Mouse (Mus musculus): ENCODE results near the gene Sgk2. TPM values are rescaled to one million over a fixed set of nuclear protein-coding genes. Genes with fewer than 3 reads are reported as not detected.
A peak's percentile ranks its signal among the peaks of the same experiment; 100 is the strongest.
"Not testable (repeated sequence)": the region's sequence is repeated elsewhere in the genome, so short reads cannot be mapped to it uniquely, and the experiment has no call there.

Sgk2 gene
- polyA plus RNA-seq, 1 experiment from 2014 or later: not detected

- Histone ChIP-seq H3K27ac (ENCODE audit: low read length) (no peak overlapping the region), H3K4me2 (replicated peaks; ENCODE audit: low read depth, low read length) (peak overlapping the region; percentile 97), H3K36me3 (ENCODE audit: control insufficient read depth, insufficient read depth, low read length) (no peaks in the 10 kb centered on the region), H3K4me3 (ENCODE audit: low read depth, low read length) (peak overlapping the region; percentile 66), H3K27me3 (ENCODE audit: control insufficient read depth, insufficient read depth, low read length) (no peaks in the 10 kb centered on the region), H3K4me1 (ENCODE audit: control insufficient read depth, insufficient read depth, low read length) (peaks cover 11% of the 10 kb centered on the region), H3K9me3 (ENCODE audit: control insufficient read depth, low read depth, low read length) (no peaks in the 10 kb centered on the region), H3K9ac (replicated peaks; ENCODE audit: low read depth, low read length) (peak overlapping the region; percentile 57)
- under 1% methylated on average over 37 of the region's 38 CpGs for WGBS
- no peak for ATAC-seq (ENCODE audit: insufficient number of reproducible peaks, insufficient read depth, low FRiP score, low read depth)
Measured at GRCm38 (mm10) chr2:163054891-163055494, 67.9 kb downstream of the Sgk2 start.

GRCm38 (mm10) chr2:163055715-163056114 is 68.6 kb downstream of the Sgk2 start:
- WGBS: 22% methylated on average over 5 of the region's 5 CpGs

GRCm38 (mm10) chr2:163056584-163056983 is 69.5 kb downstream of the Sgk2 start:
- H3K36me3 ChIP-seq (ENCODE audit: control insufficient read depth, insufficient read depth, low read length): no peaks in the 10 kb centered on the region
- 77% methylated on average over 9 of the region's 9 CpGs for WGBS
- ATAC-seq (ENCODE audit: insufficient number of reproducible peaks, insufficient read depth, low FRiP score, low read depth): no peak
- H3K9me3 ChIP-seq (ENCODE audit: control insufficient read depth, low read depth, low read length): no peaks in the 10 kb centered on the region
- H3K4me1 ChIP-seq (ENCODE audit: control insufficient read depth, insufficient read depth, low read length): peaks cover 11% of the 10 kb centered on the region
- H3K4me3 ChIP-seq (ENCODE audit: low read depth, low read length): no peak overlapping the region
- no peaks in the 10 kb centered on the region for H3K27me3 ChIP-seq (ENCODE audit: control insufficient read depth, insufficient read depth, low read length)
- H3K27ac ChIP-seq (ENCODE audit: low read length): no peak overlapping the region
- peak overlapping the region; percentile 97; the same call in 1 of the 2 replicates for H3K4me2 ChIP-seq (replicated peaks; ENCODE audit: low read depth, low read length)
- no peak overlapping the region for H3K9ac ChIP-seq (replicated peaks; ENCODE audit: low read depth, low read length)

More at GRCm38 (mm10) chr2:163055715-163056114, 68.6 kb downstream of the Sgk2 start:
- Histone ChIP-seq H3K9me3 (ENCODE audit: control insufficient read depth, low read depth, low read length) (no peaks in the 10 kb centered on the region), H3K4me3 (ENCODE audit: low read depth, low read length) (peak overlapping the region; percentile 66), H3K27ac (ENCODE audit: low read length) (no peak overlapping the region), H3K36me3 (ENCODE audit: control insufficient read depth, insufficient read depth, low read length) (no peaks in the 10 kb centered on the region), H3K4me2 (replicated peaks; ENCODE audit: low read depth, low read length) (peak overlapping the region; percentile 97), H3K9ac (replicated peaks; ENCODE audit: low read depth, low read length) (peak overlapping the region; percentile 57; the same call in 1 of the 2 replicates), H3K27me3 (ENCODE audit: control insufficient read depth, insufficient read depth, low read length) (no peaks in the 10 kb centered on the region), H3K4me1 (ENCODE audit: control insufficient read depth, insufficient read depth, low read length) (peaks cover 11% of the 10 kb centered on the region)
- ATAC-seq (ENCODE audit: insufficient number of reproducible peaks, insufficient read depth, low FRiP score, low read depth): no peak

GRCm38 (mm10) chr2:163058981-163059380 is 71.9 kb downstream of the Sgk2 start:
- ATAC-seq (ENCODE audit: insufficient number of reproducible peaks, insufficient read depth, low FRiP score, low read depth); H3K9ac ChIP-seq (replicated peaks; ENCODE audit: low read depth, low read length); H3K36me3 ChIP-seq (ENCODE audit: control insufficient read depth, insufficient read depth, low read length); H3K4me3 ChIP-seq (ENCODE audit: low read depth, low read length); H3K9me3 ChIP-seq (ENCODE audit: control insufficient read depth, low read depth, low read length); H3K4me2 ChIP-seq (replicated peaks; ENCODE audit: low read depth, low read length); H3K27me3 ChIP-seq (ENCODE audit: control insufficient read depth, insufficient read depth, low read length); H3K27ac ChIP-seq (ENCODE audit: low read length): not testable (repeated sequence)
- peaks cover 11% of the 10 kb centered on the region for H3K4me1 ChIP-seq (ENCODE audit: control insufficient read depth, insufficient read depth, low read length)
- WGBS: 91% methylated on average over 6 of the region's 7 CpGs

- WGBS: 79% methylated on average over 6 of the region's 6 CpGs
- Histone ChIP-seq H3K9ac (replicated peaks; ENCODE audit: low read depth, low read length) (no peak overlapping the region), H3K36me3 (ENCODE audit: control insufficient read depth, insufficient read depth, low read length) (peaks cover 8% of the 10 kb centered on the region; the same call in 1 of the 2 replicates), H3K27ac (ENCODE audit: low read length) (no peak overlapping the region), H3K4me1 (ENCODE audit: control insufficient read depth, insufficient read depth, low read length) (peaks cover 7% of the 10 kb centered on the region), H3K27me3 (ENCODE audit: control insufficient read depth, insufficient read depth, low read length) (no peaks in the 10 kb centered on the region), H3K4me2 (replicated peaks; ENCODE audit: low read depth, low read length) (no peak overlapping the region), H3K4me3 (ENCODE audit: low read depth, low read length) (no peak overlapping the region), H3K9me3 (ENCODE audit: control insufficient read depth, low read depth, low read length) (no peaks in the 10 kb centered on the region)
- no peak for ATAC-seq (ENCODE audit: insufficient number of reproducible peaks, insufficient read depth, low FRiP score, low read depth)
Measured at GRCm38 (mm10) chr2:163060630-163061029, 73.5 kb downstream of the Sgk2 start.

- Histone ChIP-seq H3K27ac (ENCODE audit: low read length) (no peak overlapping the region), H3K9ac (replicated peaks; ENCODE audit: low read depth, low read length) (no peak overlapping the region), H3K4me2 (replicated peaks; ENCODE audit: low read depth, low read length) (no peak overlapping the region), H3K4me3 (ENCODE audit: low read depth, low read length) (no peak overlapping the region), H3K27me3 (ENCODE audit: control insufficient read depth, insufficient read depth, low read length) (no peaks in the 10 kb centered on the region), H3K36me3 (ENCODE audit: control insufficient read depth, insufficient read depth, low read length) (peaks cover 8% of the 10 kb centered on the region; the same call in 1 of the 2 replicates), H3K4me1 (ENCODE audit: control insufficient read depth, insufficient read depth, low read length) (no peaks in the 10 kb centered on the region), H3K9me3 (ENCODE audit: control insufficient read depth, low read depth, low read length) (no peaks in the 10 kb centered on the region)
- 82% methylated on average over 8 of the region's 8 CpGs for WGBS
- no peak for ATAC-seq (ENCODE audit: insufficient number of reproducible peaks, insufficient read depth, low FRiP score, low read depth)
Measured at GRCm38 (mm10) chr2:163061203-163062118, 74.3 kb downstream of the Sgk2 start.

- Histone ChIP-seq H3K9me3 (ENCODE audit: control insufficient read depth, low read depth, low read length) (no peaks in the 10 kb centered on the region), H3K9ac (replicated peaks; ENCODE audit: low read depth, low read length) (no peak overlapping the region), H3K4me1 (ENCODE audit: control insufficient read depth, insufficient read depth, low read length) (no peaks in the 10 kb centered on the region), H3K27me3 (ENCODE audit: control insufficient read depth, insufficient read depth, low read length) (no peaks in the 10 kb centered on the region), H3K4me2 (replicated peaks; ENCODE audit: low read depth, low read length) (no peak overlapping the region), H3K4me3 (ENCODE audit: low read depth, low read length) (no peak overlapping the region), H3K36me3 (ENCODE audit: control insufficient read depth, insufficient read depth, low read length) (peaks cover 8% of the 10 kb centered on the region; the same call in 1 of the 2 replicates), H3K27ac (ENCODE audit: low read length) (no peak overlapping the region)
- ATAC-seq (ENCODE audit: insufficient number of reproducible peaks, insufficient read depth, low FRiP score, low read depth): no peak
- 80% methylated on average over 6 of the region's 6 CpGs for WGBS
Measured at GRCm38 (mm10) chr2:163062119-163062508, 75.0 kb downstream of the Sgk2 start.

All from stomach, embryonic 14.5 days (tissue).